Mouse (Mus musculus) lung, postnatal 4 days (tissue): Measurements from ENCODE around the gene Cdc42bpg.

Experiments
- DNase-seq, 2 experiments: peaks; one replicate each; pipeline ENCODE4 v3.0.0; 2021

The Cdc42bpg gene

GRCm38 (mm10) chr19:6333761-6334595, 27.7 kb downstream of the Cdc42bpg start:
- no peak for DNase-seq

GRCm38 (mm10) chr19:6334673-6335457, 28.6 kb downstream of the Cdc42bpg start, which contains the start of gene Men1:
Men1 (plus strand) TSS chr19:6334979.
- DNase-seq: peak; percentile 94 to 96

GRCm38 (mm10) chr19:6335458-6335827, 29.2 kb downstream of the Cdc42bpg start:
- DNase-seq: peak; percentile 33 to 45

GRCm38 (mm10) chr19:6336920-6337319, 30.7 kb downstream of the Cdc42bpg start:
- DNase-seq: no peak

- DNase-seq: no peak
Measured at GRCm38 (mm10) chr19:6338171-6338570, 31.9 kb downstream of the Cdc42bpg start.

GRCm38 (mm10) chr19:6338716-6339115, 32.5 kb downstream of the Cdc42bpg start:
- DNase-seq: no peak

GRCm38 (mm10) chr19:6339191-6339590, 32.9 kb downstream of the Cdc42bpg start:
- DNase-seq: no peak

GRCm38 (mm10) chr19:6339890-6340504, 33.7 kb downstream of the Cdc42bpg start:
- peak; percentile 78 to 80 for DNase-seq

- DNase-seq: peak; percentile 92 to 93
Measured at GRCm38 (mm10) chr19:6340524-6341452, 34.5 kb downstream of the Cdc42bpg start, which contains the start of gene Map4k2. Map4k2 (plus strand) TSS chr19:6341135.

GRCm38 (mm10) chr19:6341453-6342077, 35.3 kb downstream of the Cdc42bpg start:
- peak in 1 of 2 experiments; percentile 20 for DNase-seq

- DNase-seq: peak; percentile 29 to 58
Measured at GRCm38 (mm10) chr19:6342276-6342933, 36.1 kb downstream of the Cdc42bpg start.

- DNase-seq: peak in 1 of 2 experiments; percentile 30
Measured at GRCm38 (mm10) chr19:6343066-6343925, 37.0 kb downstream of the Cdc42bpg start.

GRCm38 (mm10) chr19:6343996-6344395, 37.7 kb downstream of the Cdc42bpg start:
- no peak for DNase-seq

GRCm38 (mm10) chr19:6346023-6346422, 39.8 kb downstream of the Cdc42bpg start:
- DNase-seq: no peak

GRCm38 (mm10) chr19:6346661-6347060, 40.4 kb downstream of the Cdc42bpg start:
- peak in 1 of 2 experiments; percentile 29 for DNase-seq

- DNase-seq: no peak
Measured at GRCm38 (mm10) chr19:6347615-6348014, 41.4 kb downstream of the Cdc42bpg start.

GRCm38 (mm10) chr19:6348717-6349116, 42.5 kb downstream of the Cdc42bpg start:
- DNase-seq: no peak

GRCm38 (mm10) chr19:6349215-6349983, 43.1 kb downstream of the Cdc42bpg start:
- peak; percentile 54 to 65 for DNase-seq
